Mouse (Mus musculus) left cerebral cortex, adult 18-20 months (tissue): ENCODE measurements around the gene Snrnp25. TPM values are rescaled to one million over a fixed set of nuclear protein-coding genes. Genes with fewer than 3 reads are reported as not detected.

Source experiments
- DNase-seq, 2 experiments: peaks; one replicate each; pipeline ENCODE4 v3.0.0; 2021 to 2022; ENCODE audit warnings: low spot score in 2 of 2, mixed read lengths in 1 of 2
- long read RNA-seq, 2 experiments: library from polyadenylated mRNA; stranded (forward); transcript quantifications; one replicate each; pipeline ENCODE4 v2.0.0; 2021
- total RNA-seq, 2 experiments: library from RNA; stranded (reverse); gene quantifications; 2 replicates each; pipeline ENCODE4 v1.2.3; 2021

Gene Snrnp25
- total RNA-seq, result 10 to 100 TPM; 24.5 to 29.0 TPM
- long read RNA-seq, experiment 1, transcript Snrnp25-201 (5 exons, 821 nt), result major isoform, 10 of 15 reads
- long read RNA-seq, experiment 1, partial matches to known transcripts, result 1 of 15 reads
- long read RNA-seq, experiment 1, other reads (novel, unspliced or antisense), result 4 of 15 reads
- long read RNA-seq, experiment 2, transcript Snrnp25-201 (5 exons, 821 nt), result major isoform, 24 of 25 reads
- long read RNA-seq, experiment 2, partial matches to known transcripts, result 0 of 25 reads
- long read RNA-seq, experiment 2, other reads (novel, unspliced or antisense), result 1 of 25 reads

DNA sequence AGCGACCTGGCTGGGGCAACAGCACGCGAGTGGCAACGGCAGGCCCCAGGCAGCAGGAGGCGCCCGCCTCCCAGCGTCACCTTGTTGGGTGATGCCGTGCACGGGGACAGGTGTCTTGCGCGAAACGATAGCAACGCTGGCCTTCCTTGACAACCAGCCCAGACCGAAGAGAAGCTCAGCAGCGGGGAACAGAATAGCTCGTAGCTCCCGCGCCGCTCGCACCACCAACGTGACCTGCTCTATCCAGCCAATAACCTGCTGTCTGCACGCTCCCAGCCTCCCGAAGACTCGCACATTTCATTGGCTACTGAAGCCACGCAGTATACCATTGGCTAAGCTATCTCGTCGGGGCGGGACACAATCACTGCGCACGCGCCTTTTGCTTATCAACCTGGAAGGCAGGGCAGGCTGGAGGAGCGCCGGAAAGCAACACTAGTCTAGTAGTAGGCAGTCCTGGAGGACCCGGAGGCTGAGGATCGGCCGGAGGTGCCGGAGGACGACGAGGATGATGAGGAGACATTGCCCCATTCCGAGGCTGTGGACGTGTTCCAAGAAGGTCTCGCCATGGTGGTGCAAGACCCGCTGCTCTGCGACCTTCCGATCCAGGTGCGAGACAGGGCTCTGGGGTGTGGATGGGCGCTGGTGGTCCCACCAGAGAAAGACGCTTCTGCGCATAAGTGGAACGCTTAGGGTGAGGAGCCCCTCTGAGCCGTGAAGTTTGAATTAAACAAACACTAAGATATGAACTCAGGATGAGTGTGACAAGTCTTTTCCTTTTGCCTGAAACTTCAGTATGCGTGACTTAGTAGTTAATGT, at the start of gene Snrnp25:
Gene Snrnp25 (plus strand): TSS at position 358 of the 816 bp plus-strand sequence.
- DNase-seq, result peak; percentile 93 to 95

- DNase-seq, result no peak
Measured at GRCm38 (mm10) chr11:32156854-32157630, 48.2 kb upstream of the Snrnp25 start.

DNA sequence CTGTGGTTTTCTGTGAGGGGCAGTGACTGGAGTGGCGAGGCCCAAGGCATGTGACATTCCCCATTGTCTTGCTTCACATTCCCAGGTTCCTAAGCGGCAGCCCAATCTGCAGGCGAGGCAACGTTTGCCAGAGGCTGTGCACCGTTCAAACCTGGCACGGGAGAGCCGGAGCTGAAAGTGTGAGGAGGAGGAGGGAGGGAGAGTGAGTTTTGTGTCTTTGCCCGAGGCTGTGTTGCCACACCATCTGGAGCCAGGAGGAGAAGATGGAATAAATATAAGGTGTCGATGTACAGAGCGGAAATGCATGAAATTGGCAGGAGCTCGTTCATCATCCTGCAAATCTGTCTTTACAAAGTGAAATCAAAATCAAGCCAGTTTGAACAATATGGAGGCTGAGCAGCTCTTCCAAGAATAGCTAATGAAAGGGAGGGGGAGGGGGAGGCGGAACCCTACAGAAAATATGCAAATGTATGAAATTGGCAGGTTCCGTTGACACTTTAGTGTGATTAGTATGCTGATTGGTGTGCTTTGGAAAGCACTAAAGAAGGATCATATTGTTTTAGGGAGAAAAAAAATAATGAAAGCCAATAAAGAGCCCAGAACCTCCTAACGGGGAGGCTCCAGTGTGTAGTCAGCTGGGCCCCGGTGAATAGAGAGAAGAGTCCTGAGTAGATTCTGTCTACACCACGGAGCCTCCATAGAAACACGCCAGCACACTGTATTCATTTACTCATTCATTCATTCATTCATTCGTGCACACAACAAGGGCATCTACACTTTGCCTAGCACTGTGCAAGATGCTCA, 47.2 kb upstream of the Snrnp25 start:
- peak; percentile 63 to 71 for DNase-seq

DNA sequence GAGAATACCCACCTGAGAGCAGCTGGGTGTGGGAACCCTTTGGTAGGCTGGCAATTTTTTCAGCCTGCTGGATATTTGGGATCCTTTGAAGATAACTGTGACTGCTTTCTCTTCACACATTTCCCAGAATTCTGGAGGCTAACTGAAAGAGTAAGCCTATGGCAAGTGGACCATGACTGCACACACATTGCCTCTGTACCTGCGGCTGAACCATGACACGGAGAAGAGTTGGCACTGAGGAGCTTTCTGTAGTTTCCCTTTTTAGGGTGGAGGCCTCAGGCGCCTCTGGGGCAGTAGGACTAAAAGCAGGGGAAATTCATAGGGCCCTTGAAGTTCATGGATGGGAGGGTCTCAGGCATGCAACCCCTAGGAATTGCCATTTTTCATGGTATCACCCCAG, 46.0 kb upstream of the Snrnp25 start:
- no peak for DNase-seq

DNA sequence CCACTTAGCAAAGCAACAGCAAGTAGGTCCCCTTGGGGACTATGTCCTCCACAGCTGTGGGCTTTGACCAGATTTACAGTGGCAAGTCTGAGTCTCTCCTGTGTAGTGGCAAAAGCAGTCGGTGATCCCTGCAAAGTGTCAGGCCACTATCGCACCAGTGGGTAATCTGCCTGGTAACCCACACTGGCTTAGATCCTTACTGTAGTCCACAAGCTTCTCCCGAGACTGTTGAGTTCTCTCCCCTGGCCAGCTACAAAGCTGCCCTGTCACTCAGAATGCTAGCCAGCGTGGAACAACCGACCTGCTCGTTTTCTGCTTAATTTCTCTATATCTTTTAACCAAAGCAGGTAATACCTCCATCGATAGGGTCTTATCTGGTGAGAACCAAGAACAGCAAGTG, 44.9 kb upstream of the Snrnp25 start:
- DNase-seq, result no peak

DNA sequence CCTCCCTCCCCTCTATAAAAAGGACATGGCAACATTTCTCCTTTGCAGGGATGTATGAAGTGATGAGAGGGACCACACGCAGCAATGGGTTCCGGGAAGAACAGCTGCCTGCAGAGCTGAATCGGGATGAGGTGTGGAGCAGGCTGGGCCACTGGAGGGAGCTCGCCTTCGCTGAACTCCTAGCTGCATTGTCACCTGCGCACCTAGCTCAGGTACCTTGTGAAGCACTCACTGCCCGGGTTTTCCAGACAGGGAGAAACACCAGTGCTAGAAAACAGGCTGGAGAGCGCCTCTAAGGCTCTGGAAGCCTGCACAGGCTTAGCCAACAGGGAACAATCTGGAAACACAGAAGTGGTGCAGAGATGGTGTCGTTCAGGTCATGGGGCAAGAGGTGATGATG, 43.7 kb upstream of the Snrnp25 start:
- DNase-seq, result peak; percentile 26 to 33

DNA sequence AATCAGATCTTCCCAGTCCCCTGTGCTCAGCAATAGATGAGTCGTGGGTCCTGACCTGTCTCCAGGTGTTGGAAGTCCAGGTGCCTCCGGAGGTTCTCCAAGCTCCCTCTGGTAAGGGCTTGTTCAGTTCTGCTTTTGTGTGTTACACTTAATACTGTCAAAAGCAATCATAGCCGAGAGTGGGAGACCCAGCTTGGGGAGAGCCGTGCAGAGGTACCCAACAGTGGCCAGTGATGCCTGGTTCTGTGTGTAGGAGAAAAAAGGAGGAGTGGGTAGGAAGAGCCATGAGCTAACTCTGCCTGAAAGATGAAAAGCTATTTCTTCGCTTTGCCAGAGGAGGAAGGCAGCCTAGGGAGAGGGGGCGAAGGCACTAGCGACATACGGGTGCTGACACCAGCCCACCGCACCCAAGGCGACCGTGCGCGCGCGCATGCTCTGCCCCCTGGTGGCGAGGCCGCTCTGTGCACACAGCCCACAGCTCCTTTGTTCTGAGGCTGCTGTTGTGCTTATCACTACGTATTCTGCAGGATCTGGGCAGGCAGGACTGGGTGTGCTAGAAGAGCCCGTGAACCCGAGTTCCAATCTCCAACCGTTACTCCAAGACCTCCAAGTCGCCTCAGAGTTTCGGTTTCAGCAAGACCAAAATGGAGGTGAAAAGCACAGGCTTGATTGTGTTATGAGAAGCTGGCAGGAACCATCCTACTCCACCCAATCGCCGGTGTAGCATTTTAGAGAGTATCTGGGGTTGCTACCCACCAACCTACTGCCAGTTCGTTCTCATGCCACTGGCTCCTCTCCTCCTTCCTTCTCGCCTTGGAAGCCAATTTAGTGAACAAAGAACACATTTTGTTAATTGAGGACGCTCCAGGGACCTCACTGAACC, 43.1 kb upstream of the Snrnp25 start:
- DNase-seq, result peak; percentile 90 to 93

GRCm38 (mm10) chr11:32166683-32167082, 38.5 kb upstream of the Snrnp25 start:
- no peak for DNase-seq

DNA sequence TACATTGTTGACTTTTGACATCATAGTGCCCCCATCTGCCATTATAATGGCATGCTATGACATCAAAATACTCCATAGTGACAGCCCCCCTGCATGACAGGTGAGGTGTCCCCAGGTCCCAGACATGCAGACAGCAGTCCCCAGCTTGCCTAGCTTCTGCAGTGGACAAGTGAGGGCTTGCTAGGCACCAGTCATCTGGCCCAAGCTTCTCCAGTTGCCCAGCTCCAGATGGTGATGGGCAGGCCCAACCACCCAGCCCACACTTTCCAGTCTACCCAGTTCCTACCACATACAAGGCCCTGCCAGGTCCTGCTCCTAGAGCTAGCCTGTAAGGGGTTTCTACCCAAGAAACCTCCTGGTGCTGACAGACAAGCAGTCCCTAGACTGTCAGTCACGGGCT, 26.7 kb upstream of the Snrnp25 start:
- DNase-seq, result no peak

DNA sequence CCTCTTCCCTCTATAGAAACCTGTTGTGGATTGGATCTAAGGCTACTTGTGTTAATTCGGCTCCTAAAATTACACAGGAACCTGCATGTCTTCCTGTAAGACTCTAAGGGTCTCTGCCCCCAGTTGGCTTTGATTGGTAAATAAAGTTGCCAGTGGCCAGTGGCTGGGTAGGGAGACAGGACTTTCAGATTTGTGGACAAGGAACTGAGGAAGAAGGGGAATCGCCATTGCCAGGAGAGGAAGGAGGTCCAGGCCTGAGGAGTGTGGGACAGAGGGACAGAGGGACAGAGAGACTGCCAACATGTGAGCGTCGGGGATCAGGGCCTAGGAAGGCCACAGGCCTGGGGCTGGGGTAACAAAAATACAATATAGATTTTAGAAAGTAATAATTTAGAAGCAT, 24.0 kb upstream of the Snrnp25 start:
- no peak for DNase-seq

DNA sequence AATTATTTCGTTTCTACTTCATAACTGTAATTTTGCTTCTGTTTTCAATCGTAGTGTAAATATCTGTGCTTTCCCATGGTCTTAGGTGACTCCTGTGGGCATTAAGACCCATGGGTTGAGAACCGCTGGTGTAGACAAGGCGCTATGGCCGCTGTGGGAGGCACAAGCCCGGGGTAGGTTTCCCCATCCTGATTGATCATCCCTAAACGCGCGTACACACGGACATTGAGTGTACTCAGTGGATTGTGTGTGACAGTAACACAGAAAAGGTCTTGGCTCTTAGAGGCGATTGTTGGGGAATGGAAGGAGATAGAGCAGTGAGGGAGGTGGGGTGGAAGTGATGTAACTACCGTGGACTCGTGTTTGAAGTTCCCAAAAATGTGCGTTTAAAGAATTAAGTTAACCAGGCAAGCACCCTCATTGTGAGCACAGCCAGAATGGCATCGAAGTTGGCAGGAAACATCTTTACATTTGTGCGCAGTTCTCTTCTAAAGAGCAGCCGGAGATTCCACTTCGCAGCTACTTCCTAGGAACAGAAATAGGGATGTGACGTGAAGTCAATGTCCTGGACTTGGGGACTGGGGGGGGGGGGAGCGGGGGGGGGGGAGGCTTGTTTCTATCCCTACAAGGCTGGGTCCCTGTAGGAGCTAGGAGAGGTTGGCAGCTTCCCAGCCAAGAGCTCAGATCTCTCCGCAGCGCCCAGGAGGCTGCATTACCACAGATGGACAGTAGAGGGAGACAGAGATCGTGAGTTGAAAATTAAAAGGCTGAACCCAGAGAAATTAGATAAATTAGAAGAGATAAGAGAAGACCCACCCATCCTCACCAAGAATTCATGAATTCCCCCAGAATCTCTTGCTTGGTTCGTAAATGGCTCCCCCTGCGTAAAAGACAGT, 23.0 kb upstream of the Snrnp25 start:
- DNase-seq, result peak; percentile 89 to 95

DNA sequence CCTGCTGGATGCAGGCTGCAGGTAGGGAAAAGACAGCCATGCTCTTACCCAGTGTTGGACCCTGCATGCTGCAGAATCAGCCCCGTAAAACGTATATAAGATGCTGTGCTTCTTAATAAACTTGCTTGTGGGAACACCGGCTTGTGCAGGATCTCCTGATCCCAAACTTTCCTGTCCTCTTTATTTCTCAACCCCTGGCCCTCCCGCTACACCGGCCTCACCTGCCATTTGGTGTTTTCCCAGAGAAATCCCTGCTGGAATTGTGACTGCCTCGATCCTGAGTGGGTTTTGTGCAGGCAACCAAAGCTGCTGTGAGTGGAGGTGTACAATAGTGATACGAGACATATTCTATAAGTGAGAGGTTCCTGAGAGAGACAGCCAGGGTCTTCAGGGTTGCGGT, 20.7 kb upstream of the Snrnp25 start:
- no peak for DNase-seq

DNA sequence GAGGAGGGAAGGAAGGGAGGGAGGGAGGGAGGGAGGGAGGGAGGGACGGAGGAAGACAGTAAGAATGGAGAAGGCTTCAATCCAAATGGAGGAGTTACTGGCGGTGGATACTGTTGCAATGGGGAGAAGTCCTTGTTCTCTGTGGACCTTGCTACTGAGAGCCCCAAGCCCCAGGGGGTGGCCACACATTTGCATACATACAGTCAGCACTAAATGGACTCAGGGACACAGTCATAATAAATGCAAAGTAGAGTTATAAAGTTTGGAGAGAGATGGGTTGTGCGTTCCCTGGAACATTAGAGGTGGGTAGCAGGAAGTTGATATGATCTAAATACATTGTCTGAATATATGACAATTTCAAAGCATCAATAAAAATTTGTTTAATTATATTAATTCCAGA, 19.2 kb upstream of the Snrnp25 start:
- DNase-seq, result no peak

DNA sequence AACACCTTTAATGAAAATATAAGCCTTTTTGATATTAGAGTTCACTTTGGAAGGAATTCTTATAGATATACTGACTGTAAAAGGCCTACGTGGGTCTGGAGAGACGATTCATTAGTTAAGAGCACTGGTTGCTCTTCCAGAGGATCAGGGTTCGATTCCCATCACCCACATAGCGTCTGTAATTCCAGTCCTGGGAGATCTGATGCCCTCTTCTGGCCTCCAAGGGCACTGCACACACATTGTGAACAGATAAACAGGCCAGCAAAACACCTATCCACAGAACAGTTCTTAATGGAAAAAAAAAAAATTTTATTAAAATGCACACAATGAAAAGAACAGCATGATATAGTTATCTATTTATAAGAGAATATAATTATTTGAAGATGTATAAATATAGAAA, 18.0 kb upstream of the Snrnp25 start:
- no peak for DNase-seq

DNA sequence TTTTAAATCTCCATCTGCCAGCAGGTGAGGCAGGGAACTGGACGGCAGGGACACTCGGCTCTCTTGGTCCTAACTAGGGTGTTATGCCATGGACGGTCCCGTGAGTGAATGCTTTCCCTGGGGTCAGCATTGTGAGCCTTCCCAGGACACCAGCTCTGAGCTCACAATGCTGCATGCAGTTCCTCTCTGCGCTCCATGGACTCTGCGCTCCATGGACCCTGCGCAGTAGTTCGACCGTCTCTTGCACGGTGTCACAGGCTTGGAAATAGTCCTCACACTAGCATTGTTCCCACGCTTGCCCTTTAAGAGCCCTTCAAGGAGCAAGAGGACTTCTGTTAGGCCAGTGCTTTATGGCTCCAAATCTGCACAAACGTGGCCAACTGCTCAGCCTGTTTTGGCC, 16.3 kb upstream of the Snrnp25 start:
- DNase-seq, result no peak

DNA sequence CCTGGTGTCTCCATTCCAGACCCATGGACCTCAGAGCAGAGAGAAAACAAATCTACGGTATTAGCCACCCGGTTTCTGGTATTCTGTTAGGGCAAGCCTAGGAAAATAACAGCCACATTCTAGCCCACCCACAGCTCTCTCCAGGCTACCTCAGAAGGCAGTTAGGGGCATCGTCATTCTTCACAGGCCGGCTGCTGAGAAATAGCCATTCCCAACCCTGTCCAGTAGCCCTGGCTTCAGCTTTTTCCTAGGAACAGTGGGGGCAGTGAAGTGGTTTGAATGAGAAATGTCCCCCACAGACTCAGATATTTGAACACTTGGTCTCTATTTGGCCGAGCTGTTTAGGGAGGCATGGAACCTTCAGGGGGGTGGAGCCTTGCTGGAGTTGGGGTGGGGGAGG, 15.8 kb upstream of the Snrnp25 start:
- DNase-seq, result no peak

GRCm38 (mm10) chr11:32190119-32190518, 15.1 kb upstream of the Snrnp25 start:
- no peak for DNase-seq

- no peak for DNase-seq
Measured at GRCm38 (mm10) chr11:32190603-32191110, 14.6 kb upstream of the Snrnp25 start.

DNA sequence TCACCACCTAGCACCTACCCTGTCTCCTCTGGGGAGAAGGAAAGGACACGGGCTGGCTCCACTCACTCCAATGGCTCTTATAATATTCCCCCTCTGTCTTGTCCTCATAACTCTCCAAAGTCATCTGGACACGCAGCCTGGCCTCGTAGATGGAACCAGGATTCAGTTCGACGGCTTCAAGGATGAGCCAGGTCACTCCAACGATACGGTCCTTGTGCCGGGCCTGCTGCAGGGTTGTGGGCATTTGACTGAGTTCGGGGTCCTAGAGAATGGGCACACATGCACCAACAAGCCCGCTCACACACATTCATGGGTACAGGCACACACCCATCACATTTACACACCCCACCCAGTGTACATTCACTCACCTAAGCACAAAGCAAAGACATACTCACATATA, 12.1 kb upstream of the Snrnp25 start:
- DNase-seq, result no peak
